Mouse (Mus musculus): ENCODE results near the gene Acbd4. TPM values are rescaled to one million over a fixed set of nuclear protein-coding genes. Genes with fewer than 3 reads are reported as not detected.

Gene Acbd4
- total RNA-seq, 2 experiments from 2014 or later: 72.3 to 80.3 TPM

DNA sequence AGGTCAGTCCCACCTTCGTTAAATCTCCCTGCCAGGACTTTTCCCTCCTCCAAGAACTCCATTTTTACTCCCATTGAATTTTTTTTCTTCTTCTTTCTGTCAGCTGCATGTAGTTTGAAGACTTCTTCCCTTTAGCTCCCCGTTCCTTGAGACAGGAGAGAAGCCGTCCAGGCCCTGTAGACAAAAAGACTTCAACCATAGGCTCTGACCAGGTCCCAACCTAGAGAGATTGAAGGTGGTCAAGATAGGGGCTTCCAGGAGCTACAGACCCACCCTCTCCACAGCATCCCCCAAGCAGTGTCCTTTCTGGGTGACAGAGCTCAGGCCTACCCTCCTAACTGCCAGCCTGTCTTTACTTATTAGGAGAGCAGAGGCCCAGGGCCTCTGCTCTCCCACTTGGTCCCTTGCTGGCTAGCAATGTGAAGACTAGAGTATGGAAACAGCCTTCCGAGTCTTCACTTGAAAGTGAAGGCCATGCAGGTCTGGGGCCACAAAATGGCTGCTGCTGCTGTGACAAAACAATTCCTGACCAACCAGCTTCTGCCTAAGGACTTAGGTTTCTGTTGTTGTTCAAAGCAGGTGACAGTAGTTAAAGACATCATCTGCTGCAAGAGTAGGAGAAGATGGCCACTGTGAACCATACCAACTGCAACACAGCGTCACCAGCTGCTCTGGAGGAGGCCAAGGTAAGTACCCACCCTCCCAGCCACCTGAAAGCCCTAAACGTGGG is 32.1 kb downstream of the Acbd4 start:
- no peak for DNase-seq (ENCODE audit: low spot score in 2 of 2)
- intact Hi-C loops (cut with DNase I): no loop called here

DNA sequence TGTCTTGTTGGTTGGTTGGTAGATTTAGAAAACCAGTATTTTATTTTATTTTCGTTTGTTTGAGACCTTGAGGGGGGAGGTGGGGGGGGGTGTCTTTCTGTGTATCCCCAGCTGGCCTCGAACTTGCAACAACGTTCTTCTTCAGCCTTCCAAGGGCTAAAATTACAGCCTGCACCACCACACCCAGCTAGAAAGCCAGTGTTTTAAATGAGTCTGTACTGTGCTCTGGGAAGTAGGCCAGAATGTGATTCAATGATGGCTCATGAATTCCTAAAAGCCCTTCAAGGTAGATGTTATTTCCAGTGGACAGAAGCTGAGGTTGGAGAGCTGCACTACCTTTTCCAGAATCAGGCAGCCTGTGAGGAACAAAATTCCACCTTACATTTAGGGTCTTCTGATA is 32.7 kb downstream of the Acbd4 start:
- intact Hi-C loops (cut with DNase I): no loop called here
- no peak for DNase-seq (ENCODE audit: low spot score in 2 of 2)

DNA sequence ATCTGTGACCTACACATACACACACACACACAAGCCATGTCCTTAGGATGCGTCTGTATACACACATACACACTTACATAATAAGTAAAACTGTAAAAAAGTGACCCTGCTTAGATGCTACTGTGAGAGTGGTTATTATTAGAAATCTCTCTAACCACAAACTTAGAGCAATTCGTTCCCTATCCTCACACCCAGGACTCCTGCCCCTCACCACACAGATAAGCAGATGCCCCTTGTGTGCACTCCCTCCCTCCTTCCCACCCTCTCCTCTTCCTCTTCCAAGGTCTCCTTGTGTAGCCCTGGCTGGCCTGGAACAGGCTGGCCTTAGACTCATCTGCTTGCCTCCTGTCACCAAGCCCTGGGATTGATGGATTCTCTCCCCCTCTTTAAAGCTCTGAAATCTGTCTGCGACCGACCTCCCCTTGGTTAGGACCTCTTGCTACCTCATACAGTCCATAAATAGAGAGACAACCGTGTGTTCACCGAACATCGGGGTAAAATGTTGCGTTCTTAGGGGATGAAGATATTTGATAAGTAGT is 34.6 kb downstream of the Acbd4 start:
- intact Hi-C loops (cut with DNase I): no loop called here
- DNase-seq (ENCODE audit: low spot score in 2 of 2): no peak

DNA sequence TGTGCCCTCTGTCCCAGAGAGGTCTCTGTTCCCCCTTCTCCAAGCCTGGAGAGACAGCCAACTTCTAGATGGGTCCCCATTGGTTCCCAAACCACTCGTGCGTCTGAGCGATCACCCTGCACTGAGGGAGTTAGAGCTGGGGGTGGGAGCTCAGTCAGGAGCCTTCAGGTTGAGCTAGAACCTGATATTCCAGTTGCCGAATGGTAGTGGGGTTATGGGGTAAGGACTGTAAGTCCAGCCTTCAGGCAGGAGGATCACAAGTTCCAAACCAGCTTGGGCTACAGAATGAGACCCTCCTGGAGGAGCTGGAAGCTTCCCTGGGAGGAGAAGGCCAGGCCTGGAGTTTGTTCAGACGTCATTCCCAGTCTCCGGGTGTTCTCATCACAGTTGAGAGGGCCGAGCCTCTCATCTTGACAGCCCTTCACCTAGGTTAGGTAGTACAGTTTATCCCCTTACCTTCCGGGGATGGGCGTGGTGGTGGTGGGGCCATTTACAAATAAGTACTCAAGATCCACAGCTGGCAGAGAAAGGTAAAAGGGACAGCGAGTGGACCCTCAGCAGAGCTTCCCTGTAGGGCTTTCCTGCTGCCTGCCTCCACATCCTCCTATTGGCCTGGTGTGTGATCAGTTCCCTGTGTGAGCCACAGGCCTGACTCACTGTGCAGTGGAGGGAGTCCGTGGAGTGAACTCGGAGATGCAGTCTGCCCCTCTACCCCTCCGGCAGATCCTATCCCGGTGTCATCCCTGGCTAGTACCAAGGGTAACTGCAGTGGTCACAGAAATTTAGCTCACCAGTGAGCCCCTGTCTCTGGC is 38.7 kb downstream of the Acbd4 start:
- intact Hi-C loops (cut with DNase I): loop anchor here (5.0 kb wide), 1 partner anchor 38 kb away; the partner anchor contains the start of genes Acbd4 and Plcd3

DNA sequence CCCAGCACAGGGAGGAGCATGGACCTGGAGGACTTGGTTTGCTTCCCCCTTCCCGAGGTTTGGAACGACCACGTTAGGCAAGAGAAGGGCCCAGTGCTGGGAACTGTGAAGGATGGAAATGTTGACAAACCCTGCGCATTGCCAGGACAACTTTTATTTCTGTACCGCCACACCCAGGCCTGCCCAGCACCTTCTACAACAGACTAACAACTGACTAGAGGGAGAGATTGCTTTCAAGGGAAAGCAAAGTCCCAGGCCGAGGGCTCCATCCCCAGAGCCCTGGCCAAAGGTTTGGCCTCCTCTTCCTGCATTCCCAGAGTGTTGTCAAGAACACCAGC is 39.2 kb downstream of the Acbd4 start:
- intact Hi-C loops (cut with DNase I): loop anchor here (5.0 kb wide), 1 partner anchor 38 kb away; the partner anchor contains the start of genes Acbd4 and Plcd3
- no peak for DNase-seq (ENCODE audit: low spot score in 2 of 2)

More for the DNA sequence above, 38.7 kb downstream of the Acbd4 start:
- no peak for DNase-seq (ENCODE audit: low spot score in 2 of 2)

DNA sequence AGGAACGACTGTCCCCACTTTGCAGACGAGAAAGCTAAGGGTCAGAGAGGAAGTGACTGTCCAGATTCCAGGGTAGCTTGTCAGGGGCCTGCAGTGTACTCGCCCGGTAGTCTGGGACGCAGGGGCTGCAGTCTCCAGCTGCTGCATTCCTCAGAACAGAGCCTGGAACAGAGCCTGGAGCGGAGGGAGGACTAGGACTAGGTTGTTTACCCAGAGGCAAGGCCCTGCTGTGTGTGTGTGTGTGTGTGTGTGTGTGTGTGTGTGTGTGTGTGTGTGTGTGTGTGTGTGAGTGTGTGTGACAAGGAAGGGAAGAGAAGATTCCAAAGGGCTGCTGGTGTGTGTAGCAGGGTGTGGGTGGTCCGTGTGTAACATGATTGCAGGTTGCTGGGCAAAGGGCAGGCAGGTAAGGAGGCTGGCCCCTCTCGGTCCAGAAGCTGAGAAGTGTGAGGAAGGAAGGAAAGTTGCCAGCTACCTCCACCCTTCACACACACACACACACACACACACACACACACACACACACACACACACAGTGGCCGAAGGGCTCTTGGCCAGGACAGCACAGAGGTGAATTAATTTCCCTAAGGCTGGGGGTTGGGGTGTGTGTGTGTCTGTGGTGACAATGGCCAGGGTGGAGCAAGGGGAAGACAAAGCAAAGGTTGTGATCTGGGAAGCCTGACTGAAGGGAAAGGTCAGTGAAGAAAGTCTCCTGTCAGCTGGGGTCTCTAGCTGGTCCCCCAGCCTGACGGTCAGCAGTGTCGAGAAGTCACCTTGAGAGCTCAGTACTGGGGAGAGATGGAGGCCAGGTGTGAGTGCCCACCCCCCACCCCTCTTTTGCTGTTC is 39.8 kb downstream of the Acbd4 start:
- intact Hi-C loops (cut with DNase I): loop anchor here (5.0 kb wide), 1 partner anchor 39 kb away; the partner anchor contains the start of genes Acbd4 and Plcd3
- no peak for DNase-seq (ENCODE audit: low spot score in 2 of 2)

DNA sequence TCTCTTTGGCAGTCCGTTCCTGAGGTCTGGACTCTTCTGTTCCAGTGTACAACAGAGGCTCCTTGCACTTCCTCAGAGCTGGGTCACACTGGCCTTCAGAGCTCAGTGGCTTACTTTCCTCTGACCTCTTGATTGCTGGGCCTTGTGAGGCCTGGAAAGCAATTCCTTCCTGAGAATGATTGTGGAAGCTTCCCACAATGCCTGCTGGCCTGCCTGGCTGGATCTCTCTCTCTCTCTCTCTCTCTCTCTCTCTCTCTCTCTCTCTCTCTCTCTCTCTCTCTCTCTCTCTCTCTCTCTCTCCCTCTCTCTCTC is 40.4 kb downstream of the Acbd4 start:
- intact Hi-C loops (cut with DNase I): loop anchor here (5.0 kb wide), 1 partner anchor 40 kb away; the partner anchor contains the start of genes Acbd4 and Plcd3

DNA sequence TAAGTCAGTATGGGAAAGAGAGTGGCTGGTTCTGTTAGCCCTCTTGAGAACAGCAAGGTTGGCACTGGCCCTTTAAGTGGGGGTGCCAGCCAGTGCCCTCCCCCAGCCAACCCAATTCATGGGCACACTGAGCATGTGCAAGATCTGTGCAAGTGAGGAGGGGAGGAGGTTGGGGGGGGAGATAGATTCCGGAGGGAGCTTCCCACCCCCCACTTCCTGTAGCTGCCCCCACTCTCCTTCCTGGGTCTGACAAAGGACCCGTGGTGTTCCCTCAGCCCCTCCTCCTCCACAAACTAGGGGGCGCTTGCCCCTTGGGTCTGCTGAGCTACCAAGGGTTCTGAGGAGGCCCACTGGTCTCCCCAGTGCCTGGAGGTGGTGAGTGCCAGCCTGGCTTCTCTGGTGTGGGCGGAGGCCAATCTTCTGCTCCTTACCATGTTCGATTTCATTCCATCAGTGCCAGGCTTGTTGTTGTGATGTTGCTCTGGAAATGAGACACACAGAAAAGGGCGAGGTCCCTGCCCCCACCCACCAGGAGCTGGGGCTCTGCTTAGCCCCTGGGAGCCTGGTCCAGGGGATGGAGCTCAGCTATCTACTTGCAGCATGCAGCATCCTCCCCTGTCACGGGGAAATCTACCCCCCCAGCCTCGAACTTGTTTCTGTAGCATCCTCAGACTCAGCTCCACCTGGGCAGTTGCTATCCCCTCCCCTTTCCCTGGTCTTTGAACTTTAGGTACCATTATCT is 41.1 kb downstream of the Acbd4 start:
- intact Hi-C loops (cut with DNase I): loop anchor here (5.0 kb wide), 1 partner anchor 40 kb away; the partner anchor contains the start of genes Acbd4 and Plcd3
- peak; percentile 84 to 88 for DNase-seq (ENCODE audit: low spot score in 2 of 2)

More for the DNA sequence above, 40.4 kb downstream of the Acbd4 start:
- DNase-seq (ENCODE audit: low spot score in 2 of 2): no peak

DNA sequence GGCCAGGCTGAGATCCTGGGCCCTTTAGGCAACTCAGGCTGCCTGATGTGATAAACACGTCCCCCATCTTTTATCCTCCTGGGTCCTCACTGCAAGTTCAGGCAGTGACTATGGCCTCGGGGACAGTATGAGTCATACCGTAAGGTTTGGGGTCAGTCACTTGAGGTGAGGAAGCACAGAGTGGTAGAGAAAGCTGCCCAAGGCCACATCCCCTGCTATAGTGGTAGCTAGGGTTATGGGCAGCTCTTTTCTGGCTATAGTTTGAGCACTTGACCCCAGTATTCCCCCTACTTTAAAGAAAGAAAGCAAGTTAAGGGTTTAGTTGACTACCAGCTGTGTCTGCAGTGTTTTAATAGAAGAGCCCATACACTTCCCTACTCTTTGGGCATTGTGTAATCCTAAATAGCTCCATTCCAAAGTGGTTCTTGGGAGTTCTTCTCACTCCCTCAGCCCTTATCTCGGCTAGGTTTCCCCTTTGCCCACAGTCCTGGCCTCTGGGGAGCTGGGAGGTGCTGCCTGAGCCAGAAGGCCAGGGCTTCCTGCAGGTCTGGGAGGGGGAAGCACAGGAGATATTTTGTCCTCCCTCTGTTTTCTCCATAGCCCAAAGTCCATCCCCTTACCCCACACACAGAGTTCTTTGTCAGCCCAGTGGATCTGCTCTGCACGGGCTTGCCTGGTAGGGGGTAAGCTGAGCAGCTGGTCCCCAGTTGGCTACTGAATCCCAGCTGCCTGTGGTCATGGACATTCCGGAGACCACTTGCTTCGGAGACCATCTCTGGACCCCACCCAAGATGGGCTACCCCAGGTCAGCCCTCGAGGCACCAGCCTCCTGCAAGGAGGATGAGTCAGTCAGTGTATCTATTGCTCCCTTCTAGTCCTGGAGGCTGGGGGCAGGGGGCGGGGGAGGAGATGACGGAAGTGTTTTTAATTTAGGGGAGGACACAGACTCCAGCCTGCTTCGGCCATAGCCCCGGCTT is 43.1 kb downstream of the Acbd4 start:
- intact Hi-C loops (cut with DNase I): loop anchor here (5.0 kb wide), 1 partner anchor 42 kb away; the partner anchor contains the start of genes Acbd4 and Plcd3
- no peak for DNase-seq (ENCODE audit: low spot score in 2 of 2)

DNA sequence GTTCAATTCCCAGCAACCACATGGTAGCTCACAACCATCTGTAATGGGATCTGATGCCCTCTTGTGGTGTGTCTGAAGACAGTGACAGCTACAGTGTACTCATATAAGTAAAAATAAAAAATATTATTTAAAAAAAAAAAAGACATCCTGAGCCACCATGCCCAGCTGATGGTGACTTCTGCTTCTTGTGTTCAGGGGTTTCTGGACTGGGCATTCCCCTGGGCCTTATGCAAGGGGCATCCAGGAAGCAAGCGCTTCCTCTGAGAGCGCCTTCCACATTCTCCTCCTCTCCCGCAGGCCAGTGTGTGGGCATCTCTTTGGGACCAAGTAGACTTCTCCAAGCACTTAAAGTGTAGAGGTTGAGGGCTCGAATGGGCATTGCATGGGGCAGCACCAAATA is 44.9 kb downstream of the Acbd4 start:
- intact Hi-C loops (cut with DNase I): no loop called here
- DNase-seq (ENCODE audit: low spot score in 2 of 2): no peak

DNA sequence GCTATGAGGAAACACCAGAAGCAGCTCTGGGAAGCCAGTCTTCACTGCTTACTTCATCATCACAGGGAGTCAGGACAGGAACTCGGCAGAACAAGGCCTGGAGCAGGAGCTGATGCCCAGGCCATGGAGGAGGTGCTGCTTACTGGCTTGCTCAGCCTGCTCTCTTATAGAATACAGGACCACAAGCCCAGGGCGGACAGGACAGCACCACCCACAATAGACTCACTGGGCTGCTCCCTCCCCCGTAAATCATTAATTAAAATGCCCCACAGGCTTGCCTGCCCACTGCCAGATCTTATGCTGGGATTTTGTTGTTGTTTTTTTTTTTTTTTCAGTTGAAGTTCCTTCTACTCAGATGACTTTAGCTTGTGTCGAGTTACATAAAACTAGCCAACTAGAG is 46.3 kb downstream of the Acbd4 start:
- intact Hi-C loops (cut with DNase I): no loop called here

DNA sequence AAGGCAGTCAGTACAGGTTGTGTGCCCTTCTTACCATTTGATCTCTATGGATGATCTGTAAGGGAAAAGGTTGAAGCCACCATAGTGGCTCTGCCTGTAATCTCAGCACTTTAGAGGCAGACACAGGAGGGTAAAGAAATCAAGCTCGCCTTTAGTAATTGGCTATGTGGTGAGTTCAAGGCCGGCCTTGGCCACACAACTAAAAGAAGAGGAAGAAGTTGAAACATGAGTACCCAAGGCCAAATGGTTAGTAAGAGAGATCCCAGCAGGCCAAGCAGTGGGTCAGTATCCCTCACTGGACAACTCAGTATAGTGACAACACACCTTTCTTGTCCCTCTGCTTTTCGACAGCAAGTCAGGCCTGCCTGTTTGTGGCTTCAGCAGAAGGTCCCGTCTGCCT is 48.3 kb downstream of the Acbd4 start:
- DNase-seq (ENCODE audit: low spot score in 2 of 2): no peak
- intact Hi-C loops (cut with DNase I): no loop called here

More for the DNA sequence above, 46.3 kb downstream of the Acbd4 start:
- DNase-seq (ENCODE audit: low spot score in 2 of 2): no peak

DNA sequence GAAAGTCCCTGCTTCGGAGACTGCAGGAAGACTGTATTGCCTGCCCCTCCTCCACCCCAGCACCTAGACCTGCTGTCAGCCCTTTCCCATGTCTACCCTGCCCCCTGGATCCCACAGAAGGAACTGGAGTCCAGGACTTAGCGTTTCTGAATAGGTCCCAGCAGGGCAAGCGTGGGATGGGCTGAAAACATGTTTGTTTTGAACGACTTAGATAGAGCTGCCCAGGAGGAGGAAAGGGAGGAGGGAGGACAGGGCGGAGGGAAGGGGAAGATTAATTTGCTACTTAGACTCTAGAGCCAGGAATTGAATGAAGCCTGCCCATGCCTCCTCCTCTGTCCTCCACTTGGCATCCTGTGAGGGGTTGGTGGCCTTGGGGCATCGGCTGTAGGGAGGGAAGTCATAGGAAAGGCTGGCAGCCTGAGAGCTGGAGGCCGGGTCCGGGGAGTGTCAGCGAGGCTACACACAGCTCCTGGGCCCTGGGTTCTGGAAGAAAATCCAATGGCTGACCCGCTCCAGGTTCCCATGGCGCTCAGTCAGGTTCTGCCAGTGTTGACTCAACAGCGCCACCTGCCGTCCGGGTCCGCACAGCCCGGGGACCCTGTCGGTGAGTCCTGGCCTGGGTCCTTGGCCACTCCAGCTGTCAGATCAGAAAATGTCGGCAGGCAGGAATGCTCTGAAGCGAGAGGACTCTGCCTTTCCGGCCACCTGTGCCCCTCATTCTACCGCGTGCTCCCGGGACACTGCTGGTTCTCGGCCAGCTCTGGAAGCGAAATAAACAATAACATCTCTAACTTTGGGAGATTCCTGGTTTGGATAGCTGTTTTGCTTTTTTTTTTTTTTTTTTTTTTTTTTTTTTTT is 57.4 kb downstream of the Acbd4 start:
- intact Hi-C loops (cut with DNase I): loop anchor here (1.0 to 2.0 kb wide), 2 partner anchors 42 to 57 kb away; partner anchors contain the start of gene Hexim1
- peak; percentile 88 to 92 for DNase-seq (ENCODE audit: low spot score in 2 of 2)

DNA sequence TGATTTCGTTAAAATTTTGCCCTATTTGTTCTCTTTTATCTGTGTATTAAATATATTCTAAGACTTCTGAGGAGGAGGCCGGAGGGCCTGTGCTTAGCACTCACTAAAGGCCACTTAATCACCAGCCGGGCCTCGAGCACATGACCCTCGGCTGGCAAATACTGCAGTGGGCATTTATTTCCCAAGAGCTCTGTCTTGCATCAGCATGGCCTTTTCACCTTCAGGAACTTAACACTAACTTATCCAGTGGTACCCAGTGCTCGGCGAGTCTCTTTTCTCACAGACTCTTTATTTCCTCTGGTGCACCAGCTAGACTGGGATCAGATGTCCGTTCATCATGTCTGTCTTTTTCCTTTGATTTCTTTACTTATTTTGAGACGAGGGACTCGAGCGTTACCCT is 59.3 kb downstream of the Acbd4 start:
- intact Hi-C loops (cut with DNase I): no loop called here
- no peak for DNase-seq (ENCODE audit: low spot score in 2 of 2)

DNA sequence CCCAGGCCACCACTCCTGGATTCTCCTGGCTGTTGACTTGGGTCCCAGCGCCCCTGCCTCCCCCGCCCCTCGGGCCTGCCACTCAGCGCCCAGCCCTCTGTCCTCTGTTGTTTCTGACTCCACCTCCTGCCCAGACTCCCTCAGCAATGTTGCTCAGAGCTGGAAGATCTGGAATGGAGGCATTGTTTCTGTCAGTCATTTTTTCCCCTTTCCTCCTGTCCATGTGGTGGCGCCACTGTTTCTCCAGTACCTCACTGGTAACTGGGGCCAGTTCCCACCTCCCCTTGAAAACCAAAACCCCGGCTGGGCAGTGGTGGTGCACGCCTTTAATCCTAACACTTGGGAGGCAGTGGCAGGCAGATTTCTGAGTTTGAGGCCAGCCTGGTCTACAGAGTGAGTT is 60.0 kb downstream of the Acbd4 start:
- no peak for DNase-seq (ENCODE audit: low spot score in 2 of 2)
- intact Hi-C loops (cut with DNase I): no loop called here
